Mouse (Mus musculus) layer of hippocampus, adult 18-20 months (tissue): Measurements from ENCODE around the gene Hao2. TPM values are rescaled to one million over a fixed set of nuclear protein-coding genes. Genes with fewer than 3 reads are reported as not detected.

Experiments used
- DNase-seq, 2 experiments: peaks; one replicate each; pipeline ENCODE4 v3.0.0; 2022; ENCODE audit warnings: low spot score in 2 of 2
- total RNA-seq, 2 experiments: library from RNA; stranded (reverse); gene quantifications; 2 replicates each; pipeline ENCODE4 v1.2.3; 2021

Hao2 gene
- total RNA-seq, 2 experiments from 2014 or later, result not detected

GRCm38 (mm10) chr3:98858051-98858450 lies 35.0 kb downstream of the Hao2 start:
- no peak for DNase-seq

- DNase-seq, result no peak
Measured at GRCm38 (mm10) chr3:98856892-98857291, 36.1 kb downstream of the Hao2 start.

- DNase-seq, result no peak
Measured at GRCm38 (mm10) chr3:98855160-98855559, 37.9 kb downstream of the Hao2 start.

GRCm38 (mm10) chr3:98853685-98854084 lies 39.4 kb downstream of the Hao2 start:
- no peak for DNase-seq

- DNase-seq, result no peak
Measured at GRCm38 (mm10) chr3:98853051-98853450, 40.0 kb downstream of the Hao2 start.

- no peak for DNase-seq
Measured at GRCm38 (mm10) chr3:98852631-98853030, 40.4 kb downstream of the Hao2 start.

- no peak for DNase-seq
Measured at GRCm38 (mm10) chr3:98851853-98852252, 41.2 kb downstream of the Hao2 start.

- no peak for DNase-seq
Measured at GRCm38 (mm10) chr3:98850262-98850661, 42.8 kb downstream of the Hao2 start.

- no peak for DNase-seq
Measured at GRCm38 (mm10) chr3:98848898-98849297, 44.1 kb downstream of the Hao2 start.

Other genes with a start within 250 kb of the Hao2 start
- not detected for gene Hsd3b2, start 168.7 kb downstream of the Hao2 start, total RNA-seq
- gene Hsd3b3, start 130.1 kb downstream of the Hao2 start, total RNA-seq, result not detected
- gene Hsd3b6, start 78.8 kb downstream of the Hao2 start, total RNA-seq, result not detected
- gene Hsd3b1, start 33.4 kb downstream of the Hao2 start, total RNA-seq, result not detected
- gene Wars2, start 247.8 kb upstream of the Hao2 start, total RNA-seq, result 1 to 10 TPM; 6.6 to 8.2 TPM